Mouse (Mus musculus) E14TG2a.4 (cell line): ENCODE measurements around the gene Haus6.
"Not testable (repeated sequence)": the region's sequence is repeated elsewhere in the genome, so short reads cannot be mapped to it uniquely, and the experiment has no call there.

Experiments used
- CTCF ChIP-seq: conservative IDR thresholded peaks from 2 replicates; pipeline ENCODE4 v1.5.1; 2014; ENCODE audit warnings: low read length
- NANOG ChIP-seq: IDR thresholded peaks from 2 replicates; pipeline ENCODE4 v1.6.1; 2014; ENCODE audit warnings: borderline replicate concordance, low read length, mixed read lengths
- POU5F1 ChIP-seq: IDR thresholded peaks from 2 replicates; pipeline ENCODE4 v1.6.1; 2014; ENCODE audit warnings: low read length, borderline replicate concordance

DNA sequence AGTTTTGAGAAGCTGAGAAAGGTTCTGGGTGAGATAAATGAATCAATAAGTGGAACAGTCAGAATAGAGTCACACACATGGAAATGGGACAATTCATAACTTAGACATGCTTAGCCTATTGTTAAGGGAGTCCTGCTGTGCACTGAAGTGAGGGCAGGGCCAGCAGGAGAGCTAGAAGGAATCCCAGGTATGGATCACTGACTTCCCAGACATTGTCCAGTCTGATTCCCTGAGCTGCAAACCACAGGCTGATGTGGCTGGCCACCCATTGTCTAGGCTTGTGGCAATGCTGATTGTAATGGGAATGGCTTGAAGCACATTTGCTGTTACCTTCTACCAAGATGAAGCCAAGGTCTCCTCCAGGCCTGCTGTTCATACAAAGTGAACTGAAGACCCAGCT, 22.5 kb upstream of the Haus6 start:
- TF ChIP-seq CTCF, NANOG, POU5F1: not testable (repeated sequence)
